Mouse (Mus musculus): ENCODE data around the gene Arrdc3.
"Not testable (repeated sequence)": the region's sequence is repeated elsewhere in the genome, so short reads cannot be mapped to it uniquely, and the experiment has no call there.

Arrdc3 gene

DNA sequence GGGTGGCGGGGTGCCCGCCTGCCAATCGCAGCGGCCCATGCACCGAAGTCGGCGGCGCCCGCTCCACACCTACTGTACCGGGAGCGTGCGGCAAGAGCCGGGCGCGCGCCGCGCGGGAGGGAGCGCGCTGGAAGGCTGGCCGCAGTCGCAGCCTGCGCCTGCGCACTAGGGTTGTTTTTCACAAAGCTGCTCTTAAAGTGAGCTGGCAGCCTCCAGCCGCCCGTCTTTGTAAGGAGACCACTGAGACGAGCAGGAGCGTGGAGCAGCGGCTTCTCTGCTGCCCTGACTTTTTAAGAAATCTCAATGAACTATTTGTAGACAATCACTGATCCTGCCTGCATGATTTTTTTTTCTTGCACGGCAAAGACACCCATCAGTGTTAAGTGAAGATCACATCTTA lies at the start of gene Arrdc3:
Arrdc3 (plus strand) TSS at position 195 of the 400 bp plus-strand sequence.
- peak; percentile 97 for DNase-seq

DNA sequence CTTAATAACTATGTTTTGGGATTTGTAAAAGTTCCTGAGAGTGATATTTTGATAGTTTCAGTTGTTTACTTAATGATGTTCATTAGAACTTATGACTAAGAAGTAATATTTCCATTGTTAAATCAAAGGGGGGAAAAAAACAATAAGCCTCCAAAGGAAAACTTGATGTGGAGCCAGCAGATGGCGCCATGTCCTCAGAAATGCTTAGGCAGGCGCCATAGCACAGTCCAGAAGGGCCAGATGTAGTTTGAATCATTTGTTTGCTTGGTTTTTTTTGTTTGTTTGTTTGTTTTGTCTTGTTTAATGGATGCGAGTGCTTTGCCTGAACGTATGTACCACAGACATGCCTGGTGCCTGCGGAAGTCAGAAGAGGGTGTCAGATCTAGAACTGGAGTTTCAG lies 21.0 kb upstream of the Arrdc3 start:
- DNase-seq: peak; percentile 53

DNA sequence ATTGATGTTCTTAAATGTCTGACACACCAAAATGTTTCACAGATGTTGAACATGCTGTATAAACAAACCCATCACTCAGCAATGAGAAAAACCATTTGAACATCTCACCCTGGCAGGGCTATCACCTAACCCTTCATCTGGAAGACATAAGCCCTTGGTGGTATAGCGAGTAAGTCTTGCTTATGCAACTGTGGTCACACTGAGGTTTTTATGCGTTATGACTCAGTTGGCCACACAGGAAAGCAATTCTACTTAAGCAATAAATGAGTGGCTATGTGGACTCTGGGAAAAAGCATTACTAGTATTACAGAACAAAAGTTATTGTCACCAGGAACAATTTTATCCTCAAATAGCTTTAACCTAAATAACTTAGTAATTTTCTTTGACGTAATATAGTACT lies 19.0 kb upstream of the Arrdc3 start:
- DNase-seq: no peak

DNA sequence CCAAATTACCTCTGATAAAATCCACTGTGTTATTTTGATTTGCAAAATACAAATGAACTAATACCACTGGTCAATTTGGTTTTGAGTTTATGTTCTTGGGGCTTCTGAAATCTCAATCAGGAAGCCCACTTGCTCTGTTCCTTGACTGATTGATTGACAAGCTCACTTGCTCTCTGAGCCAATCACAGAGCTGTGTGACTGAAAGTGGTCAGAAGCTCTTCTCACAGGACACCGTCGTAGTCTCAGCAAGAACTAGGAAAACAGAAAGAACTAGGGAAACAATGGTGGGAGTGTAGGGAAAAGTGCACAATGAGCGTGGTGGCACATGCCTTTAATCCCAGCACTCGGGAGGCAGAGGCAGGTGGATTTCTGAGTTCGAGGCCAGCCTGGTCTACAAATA lies 8.1 kb upstream of the Arrdc3 start:
- no peak for DNase-seq

DNA sequence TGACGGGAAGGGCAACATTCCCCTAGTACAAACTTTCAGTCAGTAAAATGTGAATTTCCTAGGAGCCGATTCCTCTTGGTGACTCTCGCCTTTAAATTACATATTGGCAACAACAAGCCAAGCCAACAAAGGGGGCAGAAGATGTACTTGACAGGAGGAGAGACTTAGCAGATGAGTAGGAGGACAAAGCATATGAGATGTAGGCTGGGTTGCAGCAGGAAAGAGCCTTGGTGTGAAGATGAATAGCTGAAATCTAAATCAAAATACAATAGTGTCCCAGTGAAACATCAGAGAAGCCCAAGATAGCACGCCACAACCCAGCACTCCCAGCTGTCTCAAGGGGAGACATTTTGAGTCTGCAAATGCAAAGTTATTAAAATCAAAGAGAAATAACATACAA lies 2.4 kb upstream of the Arrdc3 start:
- DNase-seq: no peak

DNA sequence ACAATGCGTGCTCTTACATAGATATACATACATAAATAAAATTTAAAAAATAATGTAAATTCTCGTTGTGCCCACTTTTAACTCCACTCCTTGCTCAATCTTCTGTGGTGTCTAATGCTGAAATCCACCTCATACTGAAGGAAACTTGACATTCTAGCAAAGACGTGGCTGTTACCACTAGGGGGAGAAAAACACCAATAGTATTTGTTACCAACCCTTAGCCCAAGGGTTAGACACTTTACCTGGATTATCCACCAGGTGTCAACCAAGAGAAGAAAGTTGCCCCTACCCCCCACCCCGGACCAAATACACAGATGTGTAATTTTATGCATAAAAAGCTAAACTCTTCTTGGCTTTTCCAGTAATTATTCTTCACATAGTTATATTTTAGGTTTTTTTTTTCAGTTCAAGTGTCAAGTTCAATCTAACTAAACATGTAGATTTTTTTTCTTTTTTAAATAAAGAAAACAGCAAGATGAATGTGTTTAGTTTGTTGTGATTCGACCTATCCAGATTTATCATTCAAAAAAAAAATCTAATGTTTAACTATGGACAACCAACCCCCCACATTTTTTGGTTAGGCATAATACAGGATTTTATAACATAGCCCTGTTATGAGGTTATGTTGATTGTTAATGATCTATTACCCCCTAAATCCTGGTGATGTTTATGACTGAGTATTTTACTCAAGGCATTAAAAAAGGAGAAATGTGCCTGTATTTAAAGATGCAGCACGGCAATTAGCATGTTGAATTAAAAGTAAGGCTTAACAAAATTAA lies 1.3 kb upstream of the Arrdc3 start:
- DNase-seq: peak; percentile 63

DNA sequence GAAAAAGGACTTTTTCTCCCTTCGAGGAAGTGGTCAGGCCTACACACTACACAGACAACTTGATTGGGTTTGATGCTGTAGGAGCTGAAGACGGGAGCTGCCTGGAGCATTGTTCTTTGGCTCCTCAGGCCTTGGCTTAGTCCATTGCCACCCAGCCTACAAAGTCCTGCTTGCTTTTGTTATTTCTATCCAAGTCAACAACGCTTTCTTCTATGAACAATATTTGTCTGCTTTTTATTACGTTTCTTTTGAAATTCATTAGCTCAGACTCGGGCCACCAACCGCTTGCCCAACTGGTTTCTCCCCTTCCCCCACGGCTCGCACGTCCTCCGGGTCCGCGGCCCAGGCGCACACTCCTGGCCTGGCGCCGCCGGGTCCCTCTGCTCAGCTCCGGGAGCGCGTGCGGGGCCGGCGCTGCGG lies 458 bp upstream of the Arrdc3 start:
- no peak for DNase-seq

DNA sequence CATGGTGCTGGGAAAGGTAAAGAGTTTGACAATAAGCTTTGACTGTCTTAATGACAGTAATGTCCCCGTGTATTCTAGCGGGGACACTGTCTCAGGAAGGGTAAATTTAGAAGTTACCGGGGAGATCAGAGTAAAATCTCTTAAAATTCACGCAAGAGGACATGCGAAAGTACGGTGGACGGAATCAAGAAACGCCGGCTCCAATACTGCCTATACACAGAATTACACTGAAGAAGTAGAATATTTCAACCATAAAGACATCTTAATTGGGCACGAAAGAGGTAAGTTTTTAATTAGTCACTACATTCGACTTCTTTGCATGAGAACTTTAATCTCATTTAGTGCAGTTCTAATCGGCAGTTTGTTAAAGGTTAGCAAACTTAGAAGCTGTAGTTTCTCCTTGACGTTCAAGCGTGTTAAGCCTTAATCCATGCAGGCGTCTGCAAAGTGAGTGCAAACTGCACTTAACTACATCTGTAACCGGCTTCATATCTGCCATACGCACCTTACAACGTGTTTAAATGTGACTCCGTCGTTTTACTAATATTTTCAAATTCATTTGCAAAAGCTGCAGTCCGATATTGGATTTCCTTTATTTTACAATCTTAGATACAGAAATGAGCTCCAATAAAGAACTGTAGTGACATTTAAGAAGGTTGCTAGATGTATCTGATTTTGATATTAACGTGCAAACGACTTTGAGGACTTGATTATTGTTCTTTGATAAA lies 629 bp downstream of the Arrdc3 start:
- no peak for DNase-seq

DNA sequence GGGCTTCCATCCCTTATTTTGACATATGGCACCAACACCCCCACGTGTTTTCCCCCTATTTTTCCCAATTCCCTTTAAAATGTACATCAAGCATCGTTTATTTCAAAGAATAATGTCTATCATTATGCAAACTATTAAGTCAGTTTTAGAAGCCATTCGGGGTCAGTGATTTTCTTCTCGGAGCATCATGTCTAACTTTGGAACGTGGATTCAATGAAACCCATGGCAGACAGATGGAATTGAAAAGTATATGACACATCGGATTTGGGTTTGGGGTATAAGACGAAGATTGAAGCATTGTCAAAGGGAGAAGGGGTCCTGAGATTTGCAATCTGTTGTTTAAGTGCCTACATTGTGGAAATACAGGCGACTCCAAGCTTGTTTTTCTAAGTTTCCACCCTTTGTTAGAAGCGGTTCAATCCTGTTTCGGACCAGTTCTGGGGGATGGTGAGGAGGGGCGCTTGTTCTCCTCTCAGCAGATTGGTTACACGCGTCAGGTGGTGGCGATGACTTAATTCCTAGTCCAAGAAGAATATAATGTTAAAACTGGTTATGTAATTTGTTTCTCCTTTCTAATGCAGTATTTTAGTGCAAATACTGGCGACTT lies 1.3 kb downstream of the Arrdc3 start:
- DNase-seq: peak; percentile 50

DNA sequence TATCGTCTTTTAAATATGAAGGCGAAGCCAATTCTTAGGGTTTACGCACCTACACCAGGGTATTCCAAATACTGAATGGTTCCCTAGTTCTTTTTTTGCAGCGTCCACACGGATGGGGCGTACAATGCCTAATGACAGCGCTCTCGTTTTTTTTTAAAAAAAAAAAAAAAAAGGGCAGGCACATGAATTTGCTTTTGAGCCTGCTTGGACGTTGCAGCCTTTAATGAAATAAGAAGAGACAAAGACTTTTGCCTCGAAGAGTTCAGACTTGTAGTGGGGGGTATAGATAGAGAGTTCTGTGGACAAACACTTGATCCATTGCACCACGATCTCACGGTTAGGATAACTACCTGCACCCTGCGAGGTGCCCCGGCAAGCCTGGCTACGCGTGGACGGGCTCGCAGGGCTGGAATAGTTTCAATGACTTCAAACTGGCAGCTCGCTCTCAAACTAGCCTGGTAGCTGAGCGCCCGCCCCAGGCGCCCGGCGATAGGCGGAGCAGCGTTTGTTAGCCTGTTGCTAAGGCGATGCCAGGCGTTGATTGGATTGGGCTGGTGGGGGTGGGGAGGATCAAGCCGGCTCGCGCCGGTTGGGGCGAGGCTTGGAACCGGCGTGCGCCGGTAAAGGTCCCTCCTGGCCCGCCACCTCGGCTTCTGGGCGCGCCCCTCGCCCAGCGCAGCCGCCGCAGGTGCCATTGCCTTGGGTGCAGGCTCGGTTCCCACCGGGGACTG lies 2.1 kb downstream of the Arrdc3 start:
- DNase-seq: peak; percentile 91

DNA sequence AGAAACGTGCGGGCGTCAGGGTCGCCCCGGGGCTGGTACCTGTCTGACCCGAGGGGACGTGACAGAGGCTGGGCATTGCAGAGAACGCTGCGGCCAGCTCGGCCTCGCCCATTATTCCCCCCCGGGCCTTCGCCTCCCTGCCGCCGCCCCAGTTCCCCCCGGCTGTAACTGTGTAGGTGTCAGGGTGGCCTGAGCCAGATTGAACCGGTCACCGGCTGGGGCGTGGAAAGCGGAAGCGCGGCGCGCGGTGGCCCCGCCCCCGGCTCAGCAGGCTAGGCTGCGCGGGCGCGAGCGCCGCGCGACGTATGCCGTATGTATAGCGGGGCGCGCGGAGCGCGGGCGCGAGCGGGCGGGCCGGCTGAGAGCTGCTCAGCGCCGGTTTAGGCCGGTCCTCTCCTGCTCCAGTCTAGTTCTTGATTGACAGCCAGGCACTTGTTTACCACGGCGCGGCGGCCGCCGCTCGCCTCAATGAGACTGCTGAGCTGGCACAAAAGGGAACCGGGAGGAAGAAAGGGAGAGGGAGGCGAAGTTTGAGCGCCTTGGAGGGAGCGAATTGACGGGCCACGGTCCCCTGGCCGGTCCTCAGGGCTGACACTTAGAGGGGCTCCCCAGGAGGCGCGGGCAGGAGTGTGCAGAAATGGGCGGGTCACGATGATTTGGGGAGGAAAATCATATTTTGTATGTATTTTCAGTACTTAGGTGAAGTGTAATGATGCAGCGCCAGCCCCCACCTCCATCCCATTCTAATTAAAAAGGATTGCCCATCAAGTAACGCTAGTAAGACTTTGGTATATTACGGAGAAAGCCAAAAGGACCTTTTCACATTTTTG lies 2.9 kb downstream of the Arrdc3 start:
- peak; percentile 92 for DNase-seq

DNA sequence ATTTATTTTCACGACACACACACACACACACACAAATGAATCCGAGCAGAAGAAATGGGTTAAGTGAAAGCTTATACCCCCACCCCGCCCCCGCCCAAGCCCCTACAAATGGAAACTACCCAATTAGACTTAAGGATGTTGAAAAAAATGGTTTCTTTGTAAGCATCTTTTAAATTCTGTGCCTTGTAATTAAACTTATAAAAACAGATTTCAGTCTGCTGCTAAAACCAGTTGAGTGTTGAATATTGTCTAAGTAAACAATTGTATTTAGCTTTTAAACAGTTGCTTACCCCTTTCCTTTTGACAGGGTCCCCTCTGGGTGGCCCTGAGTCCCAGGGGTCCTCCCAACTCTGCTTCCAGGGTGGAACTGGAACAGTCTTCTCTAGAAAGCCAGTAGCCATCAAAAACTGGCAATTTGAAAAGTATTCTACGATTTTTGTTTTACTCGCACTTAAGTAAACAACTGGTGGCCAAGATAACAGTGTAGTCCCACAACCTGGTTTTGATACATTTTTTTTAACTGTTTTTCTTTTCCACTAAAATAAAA lies 3.6 kb downstream of the Arrdc3 start:
- DNase-seq: no peak

DNA sequence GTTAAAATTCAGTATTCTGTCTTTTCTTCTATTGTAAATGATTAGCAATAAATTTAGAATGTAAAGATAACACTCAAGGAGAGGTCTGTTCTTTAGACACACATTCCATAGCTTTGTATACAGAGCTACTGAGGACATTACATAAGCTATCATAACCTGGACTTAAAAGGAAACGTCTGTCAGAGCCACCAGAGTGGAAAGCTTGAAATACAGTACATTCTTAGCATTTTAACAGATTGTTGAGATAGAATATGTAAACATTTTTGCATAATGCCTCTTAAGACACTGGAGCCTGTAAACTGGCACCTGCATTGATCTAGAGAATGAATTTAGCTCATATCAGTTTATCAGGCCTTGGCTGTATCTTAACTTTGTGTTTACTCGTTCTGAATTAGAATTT lies 4.7 kb downstream of the Arrdc3 start:
- DNase-seq: no peak

DNA sequence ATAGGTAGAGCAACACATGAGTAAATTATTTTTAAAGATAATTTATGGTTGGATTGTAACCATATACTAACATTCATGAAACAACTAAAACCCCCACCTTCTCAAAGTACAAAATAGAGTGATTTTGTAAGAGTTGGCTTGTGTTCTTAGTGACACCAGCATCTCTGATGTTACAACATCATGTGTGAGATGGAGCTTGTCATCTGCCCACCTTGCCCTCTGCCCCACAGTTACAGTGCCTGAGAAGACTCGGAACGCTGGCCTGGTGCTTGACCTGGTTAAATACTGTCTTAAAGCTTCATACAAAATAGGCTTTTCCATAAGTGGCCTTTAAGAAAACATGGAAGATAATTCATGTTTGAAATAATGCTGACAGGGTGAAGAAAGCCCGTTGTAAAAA lies 11.7 kb downstream of the Arrdc3 start:
- DNase-seq: not testable (repeated sequence)

DNA sequence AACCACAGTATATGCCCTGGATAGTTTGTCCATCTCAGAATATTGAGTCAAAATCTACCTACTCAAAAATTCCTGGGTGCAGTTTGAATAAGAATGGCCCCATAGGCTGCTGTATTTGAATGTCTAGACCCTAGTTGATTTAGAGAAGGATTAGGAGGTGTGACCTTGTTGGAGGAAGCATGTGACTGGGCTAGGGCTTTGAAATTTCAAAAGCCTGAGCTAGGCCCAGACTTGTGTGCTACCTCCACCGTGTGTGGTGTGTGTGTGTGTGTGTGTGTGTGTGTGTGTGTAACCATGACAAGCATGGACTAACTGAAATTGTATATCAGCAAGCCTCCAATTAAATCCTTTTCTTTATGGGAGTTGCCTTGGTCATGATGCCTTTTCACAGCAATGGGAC lies 14.2 kb downstream of the Arrdc3 start:
- no peak for DNase-seq

DNA sequence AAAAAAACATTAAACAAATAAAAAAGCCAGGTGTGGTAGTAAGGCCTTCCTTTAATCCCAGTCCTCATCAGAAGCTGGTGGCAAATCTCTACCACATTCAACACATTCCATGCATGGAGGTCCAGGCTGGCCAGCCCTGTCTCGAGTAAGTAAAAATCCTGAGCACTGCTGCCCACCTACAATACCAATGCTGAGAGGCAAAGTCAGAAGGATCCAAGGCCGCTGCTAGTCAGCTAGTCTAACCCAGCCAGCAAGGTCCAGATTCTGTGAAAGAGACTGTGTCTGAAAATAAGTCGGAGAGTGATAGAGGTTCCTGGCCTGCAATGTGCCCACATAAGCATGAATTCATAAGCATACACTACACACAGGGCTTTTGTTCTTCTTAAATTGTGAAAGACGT lies 14.9 kb downstream of the Arrdc3 start:
- DNase-seq: no peak

DNA sequence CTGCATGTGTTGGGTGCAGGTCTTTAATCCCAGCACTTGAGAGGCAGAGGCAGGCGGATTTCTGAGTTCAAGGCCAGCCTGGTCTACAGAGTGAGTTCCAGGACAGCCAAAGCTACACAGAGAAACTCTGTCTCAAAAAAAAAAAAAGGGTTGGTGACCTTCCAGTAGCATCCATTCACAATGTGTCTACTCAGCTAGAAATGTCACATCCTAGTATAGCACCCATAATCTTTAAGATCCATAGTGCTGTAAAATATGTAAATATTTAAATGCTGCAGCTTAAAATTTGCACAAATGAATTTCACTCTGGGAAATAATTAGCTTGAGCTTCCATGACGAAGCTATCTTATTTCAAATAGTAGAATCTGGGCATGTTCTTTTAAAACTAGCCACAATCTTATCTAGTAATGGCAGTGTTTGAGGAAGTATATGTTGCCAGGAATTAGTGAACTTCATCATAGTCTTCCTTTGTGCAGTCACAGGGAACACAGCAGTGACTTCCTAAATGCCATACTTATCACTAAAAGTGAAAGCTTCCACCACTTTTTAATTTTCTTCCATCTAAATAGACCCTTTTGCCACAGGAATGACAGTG lies 16.3 kb downstream of the Arrdc3 start:
- DNase-seq: no peak

DNA sequence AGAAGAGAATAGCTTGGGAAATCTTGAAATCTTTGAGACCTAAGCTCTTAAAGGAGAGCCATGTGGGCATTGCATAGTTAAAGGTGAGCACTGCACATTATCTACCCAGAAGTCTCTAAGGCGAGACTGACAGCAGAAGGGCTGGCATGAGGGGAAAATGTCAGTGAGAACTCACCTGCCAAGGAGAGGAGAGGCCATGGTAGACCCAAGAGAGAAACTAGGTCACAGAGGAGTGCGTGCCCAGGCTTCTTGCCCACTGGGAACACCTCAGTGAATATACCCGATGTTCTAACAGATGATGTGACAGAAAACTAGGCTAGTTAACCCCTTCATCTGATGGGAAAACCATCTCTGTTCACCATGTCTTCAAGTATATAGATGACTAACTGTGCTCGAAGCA lies 18.2 kb downstream of the Arrdc3 start:
- DNase-seq: no peak

DNA sequence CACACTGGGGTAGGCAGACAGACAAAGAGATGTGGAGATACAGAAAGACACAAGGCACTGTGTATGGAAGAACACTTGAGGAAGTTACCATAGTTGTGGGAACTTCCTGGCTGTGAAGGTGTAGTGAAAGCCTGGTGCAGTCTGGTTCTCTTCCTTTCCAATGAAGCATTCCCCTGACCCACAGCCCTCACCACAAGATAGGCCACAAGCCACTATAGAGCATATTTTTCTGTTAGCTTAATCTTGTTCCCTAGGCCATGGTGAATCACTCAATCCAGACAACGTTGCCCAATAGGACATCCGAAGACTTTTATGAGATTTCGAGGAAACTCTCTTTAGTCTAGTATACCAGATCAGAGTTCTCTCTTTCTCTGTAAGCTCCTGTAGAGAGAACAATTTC lies 19.6 kb downstream of the Arrdc3 start:
- DNase-seq: no peak

DNA sequence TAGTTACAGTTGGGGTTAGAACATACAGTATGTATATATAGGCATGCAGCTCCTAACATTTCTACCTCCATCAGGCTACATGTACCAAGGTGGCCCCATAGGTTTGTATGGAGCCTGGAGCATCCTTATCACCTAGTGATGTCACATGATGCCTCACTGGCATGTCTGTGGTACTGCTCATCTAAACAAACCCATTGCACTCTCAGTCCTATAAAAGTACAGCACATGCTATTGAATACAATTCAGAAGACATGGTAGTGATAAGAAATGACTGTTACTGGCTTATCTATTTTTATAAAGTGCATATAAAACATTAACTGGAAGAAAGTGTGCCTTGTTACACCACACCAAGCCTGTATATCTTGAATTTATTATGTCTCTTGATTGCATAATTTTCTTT lies 30.2 kb downstream of the Arrdc3 start:
- DNase-seq: no peak

DNA sequence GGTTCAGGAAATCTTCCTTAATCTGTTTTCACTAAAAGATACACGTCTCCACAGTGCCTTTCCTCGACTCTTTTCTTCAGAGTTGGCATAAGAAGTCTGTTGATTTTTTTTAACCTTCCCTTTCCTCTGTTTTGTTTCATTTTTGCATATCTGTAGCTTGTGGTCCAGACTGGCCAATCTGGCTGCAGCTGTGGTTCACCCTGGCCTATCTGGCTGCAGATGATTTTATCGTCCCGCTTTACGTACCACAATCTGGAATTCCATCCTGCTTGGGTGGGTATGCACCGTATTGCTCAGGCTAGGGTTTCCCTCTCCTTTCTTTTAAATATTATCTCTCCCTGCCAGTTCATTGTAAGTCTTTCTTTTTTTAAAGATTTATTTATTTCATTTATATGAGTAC lies 37.8 kb downstream of the Arrdc3 start:
- DNase-seq: no peak

Data from cerebellum, adult 8-10 months (tissue).